Mouse (Mus musculus) stomach, adult 2 months (tissue): ENCODE results near the gene Trim68. TPM values are rescaled to one million over a fixed set of nuclear protein-coding genes. Genes with fewer than 3 reads are reported as not detected.

Experiments
- polyA plus RNA-seq: library from polyadenylated mRNA; depleted of rRNA; stranded (reverse); fragments of >200 nt; gene quantifications from 2 replicates; pipeline ENCODE4 v1.2.3, GENCODE M21; 2012; rRNA removed

Trim68 gene
- polyA plus RNA-seq, result 2.8 and 3.8 TPM in 2 replicates

GRCm38 (mm10) chr7:102686944-102687501 is at the start of gene Trim68:
Trim68 (minus strand) TSS chr7:102687327.

GRCm38 (mm10) chr7:102727391-102727790 is 40.3 kb upstream of the Trim68 start, which contains the start of gene Olfr559:
Olfr559 (minus strand) TSS chr7:102727491.

GRCm38 (mm10) chr7:102718970-102719369 is 31.8 kb upstream of the Trim68 start, which contains the start of gene Olfr33:
Olfr33 (minus strand) TSS chr7:102719070.

GRCm38 (mm10) chr7:102701915-102702314 is 14.8 kb upstream of the Trim68 start, which contains the start of gene Olfr558:
Olfr558 (plus strand) TSS chr7:102702215.

GRCm38 (mm10) chr7:102695358-102696125 is 8.4 kb upstream of the Trim68 start, which contains the start of gene Olfr557:
Olfr557 (plus strand) TSS chr7:102695910.

GRCm38 (mm10) chr7:102664599-102664998 is 22.5 kb downstream of the Trim68 start, which contains the start of gene Olfr556:
Olfr556 (plus strand) TSS chr7:102664899.

GRCm38 (mm10) chr7:102658523-102658922 is 28.6 kb downstream of the Trim68 start, which contains the start of gene Olfr555:
Olfr555 (plus strand) TSS chr7:102658823.

GRCm38 (mm10) chr7:102638132-102638531 is 49.0 kb downstream of the Trim68 start, which contains the start of gene Olfr554:
Olfr554 (plus strand) TSS chr7:102638432.

Other genes starting within 250 kb of the Trim68 start
- 1.4 and 2.7 TPM in 2 replicates for gene Rrm1, start 245.6 kb downstream of the Trim68 start, polyA plus RNA-seq
- not detected in 2 replicates for gene Olfr543, start 205.6 kb downstream of the Trim68 start, polyA plus RNA-seq
- not detected in 2 replicates for gene Olfr544, start 199.0 kb downstream of the Trim68 start, polyA plus RNA-seq
- gene Olfr545, start 187.8 kb downstream of the Trim68 start, polyA plus RNA-seq, result not detected in 2 replicates
- not detected in 2 replicates for gene Olfr547, start 152.6 kb downstream of the Trim68 start, polyA plus RNA-seq
- not detected in 2 replicates for gene Olfr548-ps1, start 146.4 kb downstream of the Trim68 start, polyA plus RNA-seq
- gene Olfr549, start 137.5 kb downstream of the Trim68 start, polyA plus RNA-seq, result not detected in 2 replicates
- 0.67 and 0.84 TPM in 2 replicates for gene Trim21, start 121.8 kb downstream of the Trim68 start, polyA plus RNA-seq
- not detected in 2 replicates for gene Olfr550, start 115.9 kb downstream of the Trim68 start, polyA plus RNA-seq
- gene Olfr551, start 95.4 kb downstream of the Trim68 start, polyA plus RNA-seq, result not detected in 2 replicates
- not detected in 2 replicates for gene Olfr552, start 89.6 kb downstream of the Trim68 start, polyA plus RNA-seq
- not detected in 2 replicates for gene Olfr553, start 69.1 kb downstream of the Trim68 start, polyA plus RNA-seq
- not detected in 2 replicates for gene Olfr554, start 48.9 kb downstream of the Trim68 start, polyA plus RNA-seq
- not detected in 2 replicates for gene Olfr555, start 28.5 kb downstream of the Trim68 start, polyA plus RNA-seq
- not detected in 2 replicates for gene Olfr556, start 22.4 kb downstream of the Trim68 start, polyA plus RNA-seq
- gene Olfr557, start 8.6 kb upstream of the Trim68 start, polyA plus RNA-seq, result not detected in 2 replicates
- gene Olfr558, start 14.9 kb upstream of the Trim68 start, polyA plus RNA-seq, result 0.15 and 0.35 TPM in 2 replicates
- 0.15 TPM in 1 of 2 replicates, not detected in the other for gene Olfr33, start 31.7 kb upstream of the Trim68 start, polyA plus RNA-seq
- not detected in 2 replicates for gene Olfr559, start 40.2 kb upstream of the Trim68 start, polyA plus RNA-seq
- gene Olfr560, start 72.0 kb upstream of the Trim68 start, polyA plus RNA-seq, result not detected in 2 replicates
- 0.41 and 0.78 TPM in 2 replicates for gene Olfr78, start 72.1 kb upstream of the Trim68 start, polyA plus RNA-seq
- not detected in 2 replicates for gene Olfr561, start 83.9 kb upstream of the Trim68 start, polyA plus RNA-seq
- not detected in 2 replicates for gene Olfr564, start 116.2 kb upstream of the Trim68 start, polyA plus RNA-seq
- gene Olfr566, start 171.4 kb upstream of the Trim68 start, polyA plus RNA-seq, result not detected in 2 replicates
- not detected in 2 replicates for gene Olfr568, start 189.8 kb upstream of the Trim68 start, polyA plus RNA-seq
- not detected in 2 replicates for gene Olfr569, start 203.6 kb upstream of the Trim68 start, polyA plus RNA-seq
- gene Olfr570, start 207.2 kb upstream of the Trim68 start, polyA plus RNA-seq, result not detected in 2 replicates
- gene Olfr571, start 230.2 kb upstream of the Trim68 start, polyA plus RNA-seq, result not detected in 2 replicates
- not detected in 2 replicates for gene Olfr572, start 237.1 kb upstream of the Trim68 start, polyA plus RNA-seq